Mouse (Mus musculus) kidney, postnatal 14 days (tissue): ENCODE measurements around the gene Ccr7.

ENCODE experiments used
- DNase-seq: peaks from one replicate; pipeline ENCODE4 v3.0.0; 2022; ENCODE audit warnings: mixed read lengths

Gene Ccr7

GRCm38 (mm10) chr11:99153767-99154753, 817 bp downstream of the Ccr7 start:
- no peak for DNase-seq

GRCm38 (mm10) chr11:99152323-99153144, 2.3 kb downstream of the Ccr7 start:
- no peak for DNase-seq

- no peak for DNase-seq
Observed at GRCm38 (mm10) chr11:99151333-99151930, 3.4 kb downstream of the Ccr7 start.

GRCm38 (mm10) chr11:99150889-99151288, 4.0 kb downstream of the Ccr7 start:
- no peak for DNase-seq

- DNase-seq = peak; percentile 86
Observed at GRCm38 (mm10) chr11:99149898-99150757, 4.7 kb downstream of the Ccr7 start.

- no peak for DNase-seq
Observed at GRCm38 (mm10) chr11:99148896-99149703, 5.8 kb downstream of the Ccr7 start.

GRCm38 (mm10) chr11:99148400-99148799, 6.5 kb downstream of the Ccr7 start:
- DNase-seq = no peak

GRCm38 (mm10) chr11:99147920-99148289, 7.0 kb downstream of the Ccr7 start:
- DNase-seq = no peak

GRCm38 (mm10) chr11:99147041-99147919, 7.6 kb downstream of the Ccr7 start:
- no peak for DNase-seq

- DNase-seq = no peak
Observed at GRCm38 (mm10) chr11:99146558-99146957, 8.3 kb downstream of the Ccr7 start.

GRCm38 (mm10) chr11:99145765-99146164, 9.1 kb downstream of the Ccr7 start:
- DNase-seq = no peak

GRCm38 (mm10) chr11:99144940-99145339, 9.9 kb downstream of the Ccr7 start:
- no peak for DNase-seq

- no peak for DNase-seq
Observed at GRCm38 (mm10) chr11:99144456-99144855, 10.4 kb downstream of the Ccr7 start.

GRCm38 (mm10) chr11:99143123-99144082, 11.5 kb downstream of the Ccr7 start:
- DNase-seq = no peak

GRCm38 (mm10) chr11:99142493-99143095, 12.3 kb downstream of the Ccr7 start:
- no peak for DNase-seq

- no peak for DNase-seq
Observed at GRCm38 (mm10) chr11:99142046-99142445, 12.8 kb downstream of the Ccr7 start.

- DNase-seq = peak; percentile 46
Observed at GRCm38 (mm10) chr11:99141600-99141999, 13.3 kb downstream of the Ccr7 start.

GRCm38 (mm10) chr11:99138976-99139375, 15.9 kb downstream of the Ccr7 start:
- DNase-seq = no peak

GRCm38 (mm10) chr11:99137385-99137784, 17.5 kb downstream of the Ccr7 start:
- DNase-seq = no peak
